Mouse (Mus musculus): ENCODE data around the gene Dnm3. TPM values are rescaled to one million over a fixed set of nuclear protein-coding genes. Genes with fewer than 3 reads are reported as not detected.

Dnm3 gene
- polyA plus RNA-seq, 1 experiment, result 3.5 TPM

- Histone ChIP-seq H3K27ac (ENCODE audit: control insufficient read depth, insufficient read depth, low read depth, low read length, poor library complexity) (no peak overlapping the region), H3K4me3 (replicated peaks; ENCODE audit: control insufficient read depth, low read depth, low read length) (no peak overlapping the region), H3K4me1 (ENCODE audit: control insufficient read depth, insufficient read depth, low read length) (no peaks in the 10 kb centered on the region; the same call in 1 of the 2 replicates)
- TF ChIP-seq CTCF (IDR thresholded peaks at IDR 0.05; ENCODE audit: control insufficient read depth, insufficient read depth, low read length) (no peak), POLR2A (IDR thresholded peaks at IDR 0.05; ENCODE audit: borderline replicate concordance, control insufficient read depth, low read depth, low read length) (no peak)
- 78% methylated on average over 12 of the region's 12 CpGs for WGBS
Measured at GRCm38 (mm10) chr1:162202465-162203348, 275.1 kb downstream of the Dnm3 start.

- Histone ChIP-seq H3K4me1 (ENCODE audit: control insufficient read depth, insufficient read depth, low read length) (no peaks in the 10 kb centered on the region), H3K27ac (ENCODE audit: control insufficient read depth, insufficient read depth, low read depth, low read length, poor library complexity) (no peak overlapping the region), H3K4me3 (replicated peaks; ENCODE audit: control insufficient read depth, low read depth, low read length) (no peak overlapping the region)
- 69% methylated on average over 6 of the region's 6 CpGs for WGBS
- no peak for TF ChIP-seq POLR2A (IDR thresholded peaks at IDR 0.05; ENCODE audit: borderline replicate concordance, control insufficient read depth, low read depth, low read length)
- TF ChIP-seq CTCF (IDR thresholded peaks at IDR 0.05; ENCODE audit: control insufficient read depth, insufficient read depth, low read length), result no peak
Measured at GRCm38 (mm10) chr1:162200446-162200845, 277.4 kb downstream of the Dnm3 start.

GRCm38 (mm10) chr1:162196812-162197680, 280.8 kb downstream of the Dnm3 start:
- 88% methylated on average over 9 of the region's 9 CpGs for WGBS
- no peaks in the 10 kb centered on the region for H3K4me1 ChIP-seq (ENCODE audit: control insufficient read depth, insufficient read depth, low read length)
- no peak overlapping the region for H3K4me3 ChIP-seq (replicated peaks; ENCODE audit: control insufficient read depth, low read depth, low read length)
- TF ChIP-seq CTCF (IDR thresholded peaks at IDR 0.05; ENCODE audit: control insufficient read depth, insufficient read depth, low read length) (no peak), POLR2A (IDR thresholded peaks at IDR 0.05; ENCODE audit: borderline replicate concordance, control insufficient read depth, low read depth, low read length) (no peak)
- H3K27ac ChIP-seq (ENCODE audit: control insufficient read depth, insufficient read depth, low read depth, low read length, poor library complexity), result no peak overlapping the region

- no peak overlapping the region for H3K4me3 ChIP-seq (replicated peaks; ENCODE audit: control insufficient read depth, low read depth, low read length)
- H3K4me1 ChIP-seq (ENCODE audit: control insufficient read depth, insufficient read depth, low read length), result no peaks in the 10 kb centered on the region; the same call in 1 of the 2 replicates
- 81% methylated on average over 4 of the region's 4 CpGs for WGBS
- no peak overlapping the region for H3K27ac ChIP-seq (ENCODE audit: control insufficient read depth, insufficient read depth, low read depth, low read length, poor library complexity)
- no peak for TF ChIP-seq CTCF (IDR thresholded peaks at IDR 0.05; ENCODE audit: control insufficient read depth, insufficient read depth, low read length)
- no peak for TF ChIP-seq POLR2A (IDR thresholded peaks at IDR 0.05; ENCODE audit: borderline replicate concordance, control insufficient read depth, low read depth, low read length)
Measured at GRCm38 (mm10) chr1:162188744-162189143, 289.1 kb downstream of the Dnm3 start.

- WGBS, result 66% methylated on average over 8 of the region's 8 CpGs
Measured at GRCm38 (mm10) chr1:162187352-162188120, 290.3 kb downstream of the Dnm3 start.

GRCm38 (mm10) chr1:162186470-162187351, 291.1 kb downstream of the Dnm3 start:
- no peak overlapping the region for H3K4me3 ChIP-seq (replicated peaks; ENCODE audit: control insufficient read depth, low read depth, low read length)
- WGBS, result 14% methylated on average over 7 of the region's 7 CpGs
- no peaks in the 10 kb centered on the region; the same call in 1 of the 2 replicates for H3K4me1 ChIP-seq (ENCODE audit: control insufficient read depth, insufficient read depth, low read length)
- no peak for TF ChIP-seq CTCF (IDR thresholded peaks at IDR 0.05; ENCODE audit: control insufficient read depth, insufficient read depth, low read length)
- no peak for TF ChIP-seq POLR2A (IDR thresholded peaks at IDR 0.05; ENCODE audit: borderline replicate concordance, control insufficient read depth, low read depth, low read length)
- no peak overlapping the region for H3K27ac ChIP-seq (ENCODE audit: control insufficient read depth, insufficient read depth, low read depth, low read length, poor library complexity)

More at GRCm38 (mm10) chr1:162187352-162188120, 290.3 kb downstream of the Dnm3 start:
- Histone ChIP-seq H3K4me3 (replicated peaks; ENCODE audit: control insufficient read depth, low read depth, low read length) (no peak overlapping the region), H3K27ac (ENCODE audit: control insufficient read depth, insufficient read depth, low read depth, low read length, poor library complexity) (no peak overlapping the region), H3K4me1 (ENCODE audit: control insufficient read depth, insufficient read depth, low read length) (no peaks in the 10 kb centered on the region; the same call in 1 of the 2 replicates)
- TF ChIP-seq POLR2A (IDR thresholded peaks at IDR 0.05; ENCODE audit: borderline replicate concordance, control insufficient read depth, low read depth, low read length) (no peak), CTCF (IDR thresholded peaks at IDR 0.05; ENCODE audit: control insufficient read depth, insufficient read depth, low read length) (no peak)
